Mouse (Mus musculus): Measurements from ENCODE around the gene Rsad2.
A peak's percentile ranks its signal among the peaks of the same experiment; 100 is the strongest.
"Not testable (repeated sequence)": the region's sequence is repeated elsewhere in the genome, so short reads cannot be mapped to it uniquely, and the experiment has no call there.

The Rsad2 gene

DNA sequence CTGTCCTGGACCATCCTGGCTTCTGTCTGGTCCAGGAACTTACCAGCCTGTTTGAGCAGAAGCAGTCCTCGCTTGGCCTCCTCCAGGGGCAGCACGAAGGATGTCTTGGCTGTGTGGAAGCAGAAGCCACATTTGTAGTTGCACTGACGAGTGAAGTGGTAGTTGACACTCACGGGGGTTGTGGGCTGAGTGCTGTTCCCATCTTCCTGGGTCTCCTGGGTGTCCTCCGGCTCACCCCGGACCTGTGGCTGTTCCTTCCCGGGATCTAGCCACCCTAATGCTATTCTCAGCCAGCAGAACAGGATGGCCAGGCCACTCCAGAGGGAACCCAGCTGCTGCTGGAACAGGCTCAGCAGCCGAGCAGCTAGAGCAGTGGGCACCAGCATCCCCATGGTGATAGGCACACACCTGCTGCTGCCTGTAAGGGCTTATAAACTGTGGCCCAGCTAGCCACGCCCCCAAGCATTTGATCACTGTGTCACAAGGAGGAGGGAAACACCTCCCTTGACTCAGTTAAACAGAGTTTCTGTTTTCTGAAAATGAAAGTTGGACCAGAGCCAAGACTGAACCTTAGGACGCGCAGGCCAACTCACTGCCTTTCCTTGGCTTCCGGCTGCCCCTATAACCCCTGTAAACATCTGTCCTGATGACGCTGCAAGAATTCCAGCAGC, at the start of gene Rsad2:
Gene Rsad2, minus strand, starts transcription at position 425 of the 671 bp plus-strand sequence.
- DNase-seq: peak; percentile 59

DNA sequence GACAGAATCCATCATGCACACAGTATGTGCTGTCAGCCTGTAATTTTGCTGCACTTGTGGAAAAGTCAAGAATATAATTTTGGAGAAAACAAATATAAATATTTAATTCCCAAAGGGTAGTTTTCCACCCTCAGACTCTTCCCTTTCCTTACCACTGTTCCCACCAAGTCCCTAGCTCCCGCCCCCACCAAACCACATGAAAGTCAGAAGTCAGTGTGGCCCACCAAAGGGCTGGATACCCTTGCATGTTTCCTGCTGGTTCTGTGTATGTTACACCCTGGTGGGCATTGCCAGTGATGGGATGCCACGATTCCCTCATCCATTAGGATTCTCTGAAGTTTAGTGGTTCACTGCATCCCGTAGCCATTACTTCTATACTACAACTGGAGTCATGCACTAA, 44.8 kb upstream of the Rsad2 start:
- no peak for DNase-seq

DNA sequence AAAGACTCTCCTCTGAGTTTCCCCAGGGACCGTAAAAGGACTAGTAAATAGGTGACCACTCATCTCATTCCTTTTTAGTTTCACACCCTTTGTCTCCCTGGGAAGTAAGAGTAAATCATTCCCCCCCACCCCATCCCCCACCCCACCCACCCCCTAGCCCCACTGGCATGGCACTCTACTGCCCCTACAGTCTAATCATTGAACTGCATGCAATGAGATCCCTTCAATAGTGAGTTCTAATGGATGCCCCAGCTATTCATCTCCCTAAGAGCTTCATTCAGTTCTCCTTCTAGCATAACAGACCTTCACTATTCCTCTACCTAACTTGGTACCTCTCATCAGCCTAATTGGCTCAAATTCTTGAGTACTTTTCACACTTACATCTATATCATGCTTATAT, 33.7 kb upstream of the Rsad2 start:
- DNase-seq: peak; percentile 16

DNA sequence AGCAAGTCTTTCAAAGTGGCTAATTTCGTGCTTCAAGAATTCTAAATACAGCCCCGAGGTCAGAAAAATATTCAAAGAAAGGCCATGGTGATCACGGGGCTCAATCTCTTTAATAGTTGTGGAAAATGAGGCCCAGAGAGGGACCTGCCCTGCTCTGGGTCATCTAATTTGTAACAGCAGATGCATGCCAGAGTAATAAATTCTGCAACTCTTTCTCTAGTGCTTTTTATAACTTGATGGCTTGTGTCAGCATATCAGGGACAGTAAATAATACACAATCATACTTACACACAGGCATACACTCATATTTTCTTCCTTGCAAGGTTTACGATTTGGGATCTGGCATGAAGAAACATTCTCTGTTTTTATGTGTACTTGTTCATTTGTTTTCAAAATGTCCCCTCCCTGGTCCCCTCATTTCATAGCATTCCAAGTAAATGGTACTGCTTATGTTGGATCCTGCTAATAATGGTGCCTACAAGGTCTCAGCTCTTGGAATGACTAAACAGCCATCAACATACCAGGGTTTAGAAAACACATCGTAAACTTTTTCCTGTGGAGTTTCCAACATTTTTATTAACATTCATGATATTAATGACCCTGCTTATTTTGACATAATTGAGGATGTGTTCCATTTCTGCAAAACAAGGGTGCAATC, 32.5 kb upstream of the Rsad2 start:
- DNase-seq: no peak

DNA sequence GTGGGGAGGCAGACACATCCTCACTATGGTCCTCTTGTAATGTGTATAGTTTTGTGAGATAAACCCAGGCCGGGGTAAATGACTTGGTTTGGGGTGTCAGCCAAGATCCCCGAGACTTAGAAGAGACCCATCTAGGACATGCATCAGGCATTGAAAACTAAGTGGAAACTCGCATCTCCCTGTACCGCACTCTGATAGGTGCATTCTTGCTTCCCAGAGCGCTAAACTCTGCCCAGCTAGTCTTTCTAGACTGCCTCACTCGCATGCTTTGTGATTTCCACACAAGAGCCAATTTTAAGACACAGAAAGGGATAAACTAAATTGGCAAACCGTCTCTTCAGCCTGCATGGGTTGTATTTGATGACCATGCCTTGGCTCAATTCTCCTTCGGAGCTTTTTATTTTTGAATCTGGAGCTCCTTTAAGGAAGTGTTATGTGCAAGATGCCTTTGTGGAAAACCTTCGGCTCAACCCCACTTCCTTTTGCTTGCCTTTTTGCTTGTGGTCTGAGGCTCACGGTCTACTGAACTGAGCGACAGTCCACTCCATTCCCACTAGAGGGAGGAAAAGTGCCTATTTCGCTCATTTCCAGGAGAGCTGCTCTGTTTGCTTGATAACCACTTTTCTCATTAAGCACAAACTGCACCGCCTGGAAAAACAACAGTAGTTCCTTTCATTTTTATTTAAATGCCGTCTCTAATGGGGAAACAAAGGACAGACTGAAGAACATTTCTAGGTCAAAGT, 31.8 kb upstream of the Rsad2 start:
- peak; percentile 78 for DNase-seq

DNA sequence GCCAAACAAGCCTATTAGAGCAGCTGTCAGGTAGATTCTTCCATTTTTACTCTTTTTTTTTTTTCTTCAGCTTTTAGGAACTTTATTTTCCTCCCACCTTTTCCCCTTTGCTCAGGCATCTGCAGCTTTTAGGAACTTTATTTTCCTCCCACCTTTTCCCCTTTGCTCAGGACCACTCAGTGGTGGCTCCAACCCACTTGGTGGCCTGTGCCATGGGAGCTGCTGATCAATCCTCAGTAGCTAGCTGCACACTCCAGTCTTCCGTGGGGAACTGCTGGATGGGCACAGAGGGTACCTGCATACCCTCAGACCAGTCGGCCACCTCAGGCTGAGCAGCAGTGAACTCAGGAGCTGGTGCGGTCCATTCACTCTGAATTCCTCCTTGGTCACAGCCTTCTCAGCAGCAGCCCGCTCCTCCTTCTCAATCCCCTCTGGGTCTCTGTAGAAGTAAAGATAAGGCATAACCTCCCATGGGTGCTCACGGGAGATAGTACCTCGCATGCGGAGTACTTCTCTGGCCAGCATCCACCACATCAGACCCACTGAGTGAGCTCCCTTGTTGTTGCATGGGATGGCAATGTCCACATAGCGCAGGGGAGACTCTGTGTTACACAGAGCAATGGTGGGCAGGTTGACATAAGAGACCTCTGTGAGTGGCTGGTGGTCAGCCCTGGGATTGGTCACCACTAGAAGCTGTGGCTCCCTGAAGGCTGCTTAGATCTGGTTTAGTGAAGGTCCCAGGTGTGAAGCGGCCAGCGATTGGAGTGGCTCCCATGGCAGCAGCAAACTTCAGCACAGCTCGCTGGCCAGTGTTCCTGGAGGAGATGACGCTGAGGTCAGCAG, 29.7 kb upstream of the Rsad2 start:
- not testable (repeated sequence) for DNase-seq

DNA sequence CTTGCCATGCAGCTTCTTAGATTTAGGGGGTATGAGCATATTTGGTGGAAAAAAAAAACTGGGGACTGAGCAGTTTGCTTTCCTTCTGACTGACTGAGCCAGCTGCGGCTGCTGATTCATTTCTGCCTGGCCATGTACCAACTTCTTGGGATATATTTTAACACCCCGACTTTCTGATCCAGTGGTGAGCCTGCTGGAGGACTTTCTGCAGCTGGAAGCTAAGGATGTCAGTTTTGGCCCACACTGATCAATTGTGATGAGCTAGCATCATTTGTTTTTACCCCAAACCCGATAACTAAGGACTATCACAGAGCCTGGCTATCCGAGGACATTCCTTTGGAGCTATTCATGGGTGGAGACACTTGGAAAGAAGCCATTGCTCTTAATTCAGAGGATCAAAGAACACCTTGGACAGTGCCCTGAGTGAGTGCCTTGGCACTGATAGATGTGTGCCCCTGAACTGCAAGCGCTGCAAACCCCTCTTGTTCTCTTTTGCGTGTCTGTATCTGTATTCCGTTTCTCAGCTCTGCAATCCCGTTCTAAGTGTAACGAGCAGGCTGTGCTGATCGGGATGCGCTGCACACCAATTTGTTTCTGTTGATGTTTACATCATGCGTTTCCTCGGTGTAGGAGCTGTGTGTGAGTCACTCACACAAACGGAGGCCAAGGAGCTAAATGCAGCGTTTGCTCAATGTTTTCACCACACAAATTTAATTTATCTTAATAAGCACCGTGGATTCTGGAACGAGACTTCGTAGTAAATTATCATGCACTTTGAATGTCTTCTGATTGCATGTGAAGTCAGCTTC, 22.1 kb upstream of the Rsad2 start:
- no peak for DNase-seq

DNA sequence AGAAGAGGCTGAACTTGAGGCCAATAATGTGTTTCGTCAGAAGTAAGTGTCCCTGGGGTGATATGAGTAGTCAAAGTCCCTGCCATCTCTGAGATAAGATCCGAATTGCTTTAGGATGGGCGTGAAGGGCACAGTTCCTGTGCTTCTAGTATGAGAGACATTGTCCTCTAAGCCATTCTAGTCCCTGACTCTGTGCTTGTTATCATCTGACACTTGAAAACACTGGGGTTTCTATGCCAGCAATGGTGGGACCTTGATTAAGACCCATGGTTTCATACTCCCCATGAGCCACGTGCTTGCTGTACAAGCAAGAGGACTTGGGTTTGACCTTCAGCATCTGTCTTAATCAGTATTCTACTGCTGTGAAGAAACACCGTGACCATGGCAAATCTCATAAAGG, 20.9 kb upstream of the Rsad2 start:
- DNase-seq: no peak

DNA sequence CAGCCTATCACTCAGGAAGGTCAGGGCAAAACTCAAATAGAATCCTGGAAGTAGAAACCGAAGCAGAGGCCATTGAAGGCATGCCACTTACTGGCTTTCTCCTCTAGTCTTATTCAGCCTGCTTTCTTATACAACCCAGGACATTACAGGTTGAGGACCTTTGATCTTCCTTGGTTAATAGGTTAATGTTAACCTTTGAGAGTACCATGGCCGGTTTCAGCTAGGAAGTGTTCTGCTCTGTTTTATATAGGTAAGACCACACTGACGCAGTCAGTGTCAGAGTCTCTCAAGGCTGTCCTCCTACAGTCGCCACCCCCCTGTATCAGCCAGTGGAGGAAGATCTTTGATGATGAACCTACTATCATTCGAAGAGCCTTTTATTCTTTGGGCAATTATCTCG, 17.5 kb upstream of the Rsad2 start:
- no peak for DNase-seq

DNA sequence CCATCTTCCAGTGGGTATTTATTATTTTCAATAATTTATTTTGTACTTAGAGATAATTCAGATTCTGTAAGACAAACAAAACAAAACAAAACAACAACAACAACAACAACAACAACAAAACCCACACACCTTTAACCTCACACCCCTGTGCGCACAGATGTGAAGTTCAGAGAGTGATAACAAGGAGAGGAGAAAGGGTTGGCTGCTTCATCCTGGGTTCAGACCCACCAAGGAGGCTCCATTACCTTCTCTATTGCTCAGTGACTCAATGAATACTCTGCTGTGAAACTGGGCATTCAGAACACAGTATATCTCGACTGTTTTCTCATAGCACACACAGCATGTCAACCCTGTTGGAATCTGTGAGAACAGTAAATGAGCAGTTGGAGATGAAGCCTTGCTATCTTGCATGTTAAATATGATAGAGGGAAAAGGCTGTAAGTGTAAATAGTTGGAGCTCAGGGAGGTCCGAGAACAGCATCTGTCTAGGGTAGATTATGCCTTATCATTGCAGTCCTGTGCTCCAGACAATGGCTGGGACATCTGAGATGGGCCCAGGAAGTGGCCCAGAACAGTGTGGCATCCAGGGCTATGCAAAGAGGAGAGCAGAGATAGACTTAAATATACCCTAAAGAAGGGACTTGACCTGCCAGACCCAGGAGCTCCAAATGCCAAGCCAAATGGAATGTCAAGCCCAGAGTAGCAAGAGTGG, 16.7 kb upstream of the Rsad2 start:
- no peak for DNase-seq

DNA sequence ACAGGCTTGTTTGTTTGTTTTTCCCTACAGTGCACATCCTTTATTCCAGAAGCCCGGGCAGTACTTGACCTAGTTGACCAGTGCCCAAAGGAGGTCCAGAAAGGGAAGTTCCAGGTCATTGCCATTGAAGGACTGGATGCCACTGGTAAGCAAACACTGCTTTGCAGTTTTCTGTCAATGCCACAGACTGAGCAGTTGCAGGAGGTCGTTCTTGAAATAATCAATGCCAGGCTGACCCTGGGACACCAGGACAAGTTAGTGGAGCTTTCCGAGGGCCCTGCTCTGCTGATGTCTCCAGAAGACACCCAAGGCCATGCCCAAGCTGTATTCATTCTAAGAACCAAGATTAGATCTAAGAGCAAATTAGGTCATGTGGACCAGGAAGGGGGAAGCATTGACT, 15.1 kb upstream of the Rsad2 start:
- DNase-seq: no peak

DNA sequence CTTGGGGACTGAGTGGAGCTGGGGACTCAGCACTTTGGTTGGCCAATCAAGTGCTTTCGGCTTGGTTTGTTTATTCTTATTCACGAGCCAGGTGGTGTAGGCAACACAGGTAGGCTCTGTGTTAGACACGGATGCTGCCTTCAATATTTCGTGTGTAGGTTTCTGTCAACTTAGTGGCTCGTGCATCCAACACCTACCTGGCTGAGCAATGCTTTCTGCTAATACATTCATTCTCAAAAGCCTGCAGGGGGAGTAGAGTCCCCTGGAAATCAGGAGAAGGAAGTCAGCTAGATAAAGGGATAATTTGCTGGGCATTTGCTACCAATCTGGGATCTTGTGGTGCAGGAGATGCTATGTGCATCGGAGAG, 13.8 kb upstream of the Rsad2 start:
- DNase-seq: peak; percentile 36

DNA sequence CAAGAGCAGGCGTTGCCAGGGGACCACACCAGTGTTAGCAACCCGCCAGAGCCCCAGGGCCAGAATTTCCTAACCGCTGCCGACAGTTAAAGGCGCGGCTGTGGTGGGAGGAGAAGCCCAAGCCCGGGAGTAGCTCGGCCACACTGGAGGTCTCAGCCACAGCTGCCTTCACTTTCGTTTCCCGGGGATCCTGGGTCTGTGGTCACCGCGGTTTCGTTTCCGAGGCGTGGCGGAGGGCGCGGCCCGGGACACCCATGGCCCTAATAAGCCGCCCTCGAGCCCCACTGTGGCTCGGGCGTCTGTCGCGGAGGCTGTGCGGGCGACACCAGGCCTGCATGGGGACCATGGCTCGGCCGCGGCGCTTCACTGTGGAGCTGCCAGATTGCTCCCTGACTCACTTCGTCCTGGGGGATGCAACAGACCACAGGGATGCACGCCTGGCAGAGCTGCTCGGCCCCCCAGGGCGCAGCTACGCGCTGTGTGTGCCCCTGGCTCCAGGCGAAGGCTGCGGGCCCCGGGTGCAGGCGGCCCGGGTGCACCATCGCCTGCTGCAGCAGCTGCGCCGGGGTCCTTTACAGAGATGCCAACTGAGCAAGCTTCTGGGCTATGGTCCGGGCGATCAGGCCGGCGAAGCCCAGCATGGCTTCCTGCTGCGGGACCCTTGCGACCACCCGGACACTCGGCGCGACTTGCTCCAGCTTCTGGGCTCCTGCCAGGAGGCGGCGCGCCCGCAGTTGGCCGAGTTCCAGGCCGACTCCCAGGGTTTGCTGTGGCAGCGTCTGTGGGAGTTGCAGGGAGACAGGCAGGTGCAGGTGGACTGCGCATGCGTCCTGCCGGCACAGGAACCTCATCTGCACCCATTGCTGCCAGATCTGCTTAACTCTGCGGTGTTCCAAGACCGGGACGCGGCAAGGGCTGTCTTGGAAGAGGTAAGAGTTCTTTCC, 13.1 kb upstream of the Rsad2 start, which contains the start of gene Cmpk2:
Gene Cmpk2, plus strand, starts transcription at position 107 of the 944 bp plus-strand sequence.
- peak; percentile 79 for DNase-seq

DNA sequence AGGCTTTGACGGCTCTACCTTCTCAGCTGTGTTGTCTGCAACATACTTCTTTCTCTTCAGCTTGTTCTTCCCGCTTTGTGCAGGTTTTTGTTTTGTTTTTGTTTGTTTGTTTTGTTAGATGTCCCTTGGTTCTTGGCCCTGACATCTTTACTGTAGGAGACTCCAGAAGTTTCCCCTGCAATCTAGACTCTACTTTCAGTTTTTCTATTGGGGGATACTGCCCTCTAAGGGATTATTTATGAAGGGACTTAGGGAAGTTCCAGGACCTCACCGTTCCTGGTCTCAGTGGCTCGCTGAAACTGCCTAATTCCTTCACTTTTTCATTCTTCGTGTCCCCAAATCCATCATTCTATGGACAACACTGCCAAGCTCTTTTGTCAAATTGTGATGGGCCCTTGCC, 9.3 kb upstream of the Rsad2 start:
- DNase-seq: no peak

DNA sequence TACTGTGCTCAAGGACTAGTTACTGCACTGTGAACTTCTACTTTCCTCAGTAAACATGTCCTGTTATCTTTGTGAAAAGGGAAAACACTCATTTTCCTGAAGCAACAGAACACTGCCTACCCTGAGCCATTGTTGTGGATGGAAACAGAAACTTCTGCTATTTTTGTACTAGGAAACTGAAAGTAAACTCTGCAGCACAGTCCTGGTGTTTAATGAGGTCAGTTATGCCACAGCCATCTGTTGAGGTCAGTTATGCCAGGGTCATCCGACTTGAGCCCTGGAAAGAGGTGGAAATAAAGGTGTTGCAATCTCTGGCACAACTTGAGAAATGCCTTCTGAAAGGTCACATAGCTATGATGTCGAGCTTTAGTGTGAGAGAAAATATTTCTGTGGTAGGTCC, 3.8 kb upstream of the Rsad2 start:
- no peak for DNase-seq

DNA sequence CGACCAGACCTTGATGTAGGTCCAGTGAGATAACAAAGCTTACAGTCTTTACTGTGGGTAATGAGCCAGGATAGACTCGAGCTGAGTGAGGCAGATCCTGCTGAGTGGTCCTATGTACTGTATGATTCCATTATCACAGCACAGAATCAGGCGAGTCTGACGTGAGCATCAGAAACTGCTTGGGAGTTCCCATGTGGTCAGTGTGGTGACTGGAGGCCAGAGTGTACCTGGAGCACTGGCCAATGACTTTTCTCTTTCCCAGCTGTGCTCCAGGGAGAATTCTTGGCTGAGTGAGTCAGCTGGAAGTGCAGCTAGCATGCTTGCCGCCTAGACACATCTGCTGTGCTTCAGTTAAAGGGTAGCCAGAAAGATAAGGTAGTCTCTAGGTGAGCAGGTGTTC, 1.6 kb downstream of the Rsad2 start:
- DNase-seq: no peak

DNA sequence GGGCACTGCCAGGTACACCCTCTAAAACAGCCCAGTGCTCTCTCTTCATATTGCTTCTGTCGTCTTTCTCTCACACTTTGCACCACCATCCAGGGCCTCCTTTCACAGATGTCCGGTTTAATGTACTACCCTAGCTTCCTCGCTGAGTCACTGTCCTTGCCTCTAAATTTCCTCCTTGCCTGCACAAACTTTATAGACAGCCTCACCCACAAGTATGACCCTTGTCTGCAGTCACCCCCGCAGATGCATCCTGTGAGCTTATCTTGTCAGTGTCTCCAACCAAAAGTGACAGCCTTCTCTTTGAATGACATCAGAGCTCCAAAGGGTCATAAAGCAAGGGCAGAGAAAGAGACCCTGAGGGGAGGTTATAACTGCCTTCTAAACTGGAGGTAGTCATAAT, 3.3 kb downstream of the Rsad2 start:
- DNase-seq: no peak

DNA sequence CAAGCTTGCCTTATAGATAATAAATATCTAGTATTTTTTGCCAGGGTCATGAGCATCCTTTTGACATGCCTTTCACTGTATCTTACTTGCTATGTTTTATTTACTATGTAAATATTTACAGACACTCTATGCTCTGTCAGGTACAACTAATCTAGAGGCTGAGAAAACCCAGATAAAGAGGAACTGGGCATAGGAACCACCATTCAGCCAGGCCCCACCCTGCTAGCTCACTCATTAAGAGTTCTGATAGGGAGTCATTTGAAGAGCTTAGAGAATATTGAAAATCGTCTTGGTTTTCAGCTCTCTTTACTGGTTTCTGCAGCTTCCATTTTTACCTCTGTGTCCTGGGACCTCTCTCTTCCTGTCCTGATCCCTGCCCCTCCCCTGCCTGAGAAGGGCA, 5.1 kb downstream of the Rsad2 start:
- no peak for DNase-seq

DNA sequence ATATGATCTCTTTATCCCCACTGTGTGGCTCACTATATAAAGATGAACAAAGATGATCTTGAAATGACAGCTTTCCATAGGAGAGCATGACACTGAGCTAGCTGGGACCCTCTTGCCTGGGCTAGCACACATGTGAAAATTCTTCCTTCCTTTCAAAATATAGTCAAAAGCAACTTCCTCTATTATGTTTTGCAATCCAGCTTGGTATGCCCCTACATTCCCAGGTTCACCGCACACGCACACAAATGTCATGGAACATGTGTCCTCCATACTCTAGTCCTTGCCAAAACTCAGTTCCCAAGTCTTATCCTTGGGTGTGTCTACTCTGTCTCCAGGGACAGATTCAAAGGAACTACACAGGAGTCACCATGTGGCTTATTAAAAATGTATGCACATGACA, 6.8 kb downstream of the Rsad2 start:
- DNase-seq: no peak

DNA sequence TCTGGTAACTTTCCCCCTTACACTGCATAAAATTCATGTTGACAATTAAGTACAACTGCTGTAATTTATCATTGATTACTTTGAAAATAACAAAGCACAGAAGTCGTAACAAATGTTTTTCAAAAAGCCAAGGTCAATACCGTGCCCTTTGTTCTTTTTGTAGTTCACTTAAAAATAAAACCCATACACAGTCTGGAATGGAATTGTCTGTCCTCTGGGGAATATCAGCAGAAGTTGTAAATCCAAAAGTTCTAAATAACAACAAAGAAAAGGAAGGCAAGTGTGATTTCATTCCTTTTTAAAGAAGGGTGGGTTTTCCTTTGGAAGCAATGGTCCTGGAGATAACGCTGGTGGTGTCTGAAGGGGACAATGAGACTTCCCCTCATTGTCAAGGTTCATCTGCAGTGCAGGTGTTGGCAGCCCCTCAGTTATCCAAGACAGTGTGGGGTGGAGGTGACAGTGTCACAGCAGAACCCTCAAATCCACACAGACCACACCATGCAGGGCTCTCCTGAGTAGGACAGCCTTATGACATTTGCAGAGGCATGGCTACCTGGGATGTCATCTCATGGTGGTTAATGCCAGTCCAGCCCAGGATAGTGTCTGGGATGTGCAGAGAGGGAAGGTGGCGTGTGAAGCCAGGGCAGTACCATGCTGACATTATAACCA, 9.7 kb downstream of the Rsad2 start:
- no peak for DNase-seq

Measured in embryo, embryonic 11 days (tissue).